Mouse (Mus musculus) MEL (cell line): ENCODE measurements at regions not wholly inside any gene's neighbourhood (a gene's known extent, or its start where the extent isn't known, plus 50 kb on each side); places are given as distances from the start of the nearest gene placed in this dataset.

Experiments used
- DNase-seq: peaks from one replicate; pipeline ENCODE4 v3.0.0; 2011; ENCODE audit warnings: low read depth, low spot score
- H3K27ac ChIP-seq: 2 replicates; pipeline ENCODE4 v1.5.1; 2012; ENCODE audit warnings: low read depth, mild to moderate bottlenecking, control low read depth, low read length, moderate library complexity; ENCODE audit not compliant: control insufficient read depth
- H3K27me3 ChIP-seq, 2 experiments: fragments of 150-350 bp in 1 of 2; sonication (generic) in 1 of 2; 2 replicates each; pipeline ENCODE4 v1.6.1; 2012; ENCODE audit warnings: low read length in 2 of 2, mild to moderate bottlenecking in 2 of 2, improper control_type of control experiment in 1 of 2, moderate library complexity in 1 of 2; ENCODE audit not compliant: insufficient read depth in 2 of 2, control insufficient read depth in 1 of 2
- H3K36me3 ChIP-seq, 2 experiments: 2 replicates each; pipeline ENCODE4 v1.6.1; 2012 to 2014; ENCODE audit warnings: low read length in 2 of 2, improper control_type of control experiment in 1 of 2, inconsistent platforms in 1 of 2, mild to moderate bottlenecking in 1 of 2; ENCODE audit not compliant: insufficient read depth in 2 of 2, control insufficient read depth in 1 of 2
- H3K4me1 ChIP-seq, 2 experiments: fragments of 150-350 bp in 1 of 2; sonication (generic) in 1 of 2; 2 replicates each; pipeline ENCODE4 v1.6.1; 2012; ENCODE audit warnings: low read length in 2 of 2, improper control_type of control experiment in 1 of 2, mild to moderate bottlenecking in 1 of 2; ENCODE audit not compliant: insufficient read depth in 2 of 2, control insufficient read depth in 1 of 2
- H3K4me3 ChIP-seq, 2 experiments: fragments of 150-350 bp in 1 of 2; sonication (generic) in 1 of 2; 2 replicates each; pipeline ENCODE4 v1.5.1; 2012; ENCODE audit warnings: low read depth in 2 of 2, low read length in 2 of 2, mild to moderate bottlenecking in 2 of 2, moderate library complexity in 2 of 2, control low read depth in 1 of 2, improper control_type of control experiment in 1 of 2; ENCODE audit not compliant: control insufficient read depth in 1 of 2, insufficient read depth in 1 of 2
- H3K79me2 ChIP-seq: 2 replicates; pipeline ENCODE4 v1.6.1; 2012; ENCODE audit warnings: mild to moderate bottlenecking, low read length, moderate library complexity; ENCODE audit not compliant: control insufficient read depth, poor library complexity, insufficient read depth
- H3K9ac ChIP-seq: 2 replicates; pipeline ENCODE4 v1.6.1; 2012; ENCODE audit warnings: low read depth, mild to moderate bottlenecking, control low read depth, low read length, moderate library complexity; ENCODE audit not compliant: control insufficient read depth, poor library complexity, severe bottlenecking
- H3K9me3 ChIP-seq: fragments of 150-350 bp; sonication (generic); replicated peaks from 2 replicates; pipeline ENCODE4 v1.6.1; 2012; ENCODE audit warnings: mild to moderate bottlenecking, low read length, improper control_type of control experiment, moderate library complexity; ENCODE audit not compliant: insufficient read depth
- BHLHE40 ChIP-seq: IDR thresholded peaks from 2 replicates; pipeline ENCODE4 v1.6.1; 2012; ENCODE audit warnings: low read depth, mild to moderate bottlenecking, inconsistent platforms, low read length, improper control_type of control experiment, borderline replicate concordance
- CHD1 ChIP-seq: IDR thresholded peaks from 2 replicates; pipeline ENCODE4 v1.6.1; 2012; ENCODE audit warnings: low read depth, mild to moderate bottlenecking, inconsistent platforms, low read length, improper control_type of control experiment
- E2F4 ChIP-seq: IDR thresholded peaks from 2 replicates; pipeline ENCODE4 v1.6.1; 2011; ENCODE audit warnings: low read depth, low read length, improper control_type of control experiment, borderline replicate concordance
- ELF1 ChIP-seq: IDR thresholded peaks from 2 replicates; pipeline ENCODE4 v1.6.1; 2014; ENCODE audit warnings: low read depth, mild to moderate bottlenecking, inconsistent platforms, low read length, improper control_type of control experiment, moderate library complexity
- ETS1 ChIP-seq: IDR thresholded peaks from 2 replicates; pipeline ENCODE4 v1.6.1; 2012; ENCODE audit warnings: low read depth, mild to moderate bottlenecking, inconsistent platforms, low read length, improper control_type of control experiment, moderate library complexity
- GABPA ChIP-seq: IDR thresholded peaks from 2 replicates; pipeline ENCODE4 v1.6.1; 2012; ENCODE audit warnings: low read depth, mild to moderate bottlenecking, inconsistent platforms, low read length, improper control_type of control experiment, moderate library complexity
- GATA1 ChIP-seq: IDR thresholded peaks from 2 replicates; pipeline ENCODE4 v1.6.1; 2011; ENCODE audit warnings: low read depth, low read length, improper control_type of control experiment
- HCFC1 ChIP-seq: IDR thresholded peaks from 2 replicates; pipeline ENCODE4 v1.6.1; 2012; ENCODE audit warnings: low read depth, mild to moderate bottlenecking, inconsistent platforms, low read length, improper control_type of control experiment, moderate library complexity
- JUND ChIP-seq: IDR thresholded peaks from 2 replicates; pipeline ENCODE4 v1.6.1; 2011; ENCODE audit warnings: low read depth, mild to moderate bottlenecking, improper control_type of control experiment, low read length
- KAT2A ChIP-seq: conservative IDR thresholded peaks from 2 replicates; pipeline ENCODE4 v1.6.1; 2012; ENCODE audit warnings: low read depth, low read length, improper control_type of control experiment, inconsistent platforms
- MAX ChIP-seq: IDR thresholded peaks from 2 replicates; pipeline ENCODE4 v1.6.1; 2011; ENCODE audit warnings: low read length, improper control_type of control experiment
- MXI1 ChIP-seq: IDR thresholded peaks from 2 replicates; pipeline ENCODE4 v1.6.1; 2011; ENCODE audit warnings: mild to moderate bottlenecking, low read depth, low read length, improper control_type of control experiment
- MYB ChIP-seq: IDR thresholded peaks from 2 replicates; pipeline ENCODE4 v1.6.1; 2011; ENCODE audit warnings: mild to moderate bottlenecking, low read depth, low read length, improper control_type of control experiment
- NELFE ChIP-seq: IDR thresholded peaks from 2 replicates; pipeline ENCODE4 v1.6.1; 2011; ENCODE audit warnings: low read depth, low read length, improper control_type of control experiment
- POLR2A ChIP-seq, 2 experiments: IDR thresholded peaks; 2 replicates each; pipeline ENCODE4 v1.6.1; 2011 to 2012; ENCODE audit warnings: low read length in 2 of 2, mild to moderate bottlenecking in 2 of 2, control low read depth in 1 of 2, improper control_type of control experiment in 1 of 2, low read depth in 1 of 2, moderate library complexity in 1 of 2; ENCODE audit not compliant: control insufficient read depth in 1 of 2, insufficient read depth in 1 of 2, poor library complexity in 1 of 2
- POLR2AphosphoS2 ChIP-seq: IDR thresholded peaks from 2 replicates; pipeline ENCODE4 v1.6.1; 2011; ENCODE audit warnings: low read length, improper control_type of control experiment
- POLR2AphosphoS5 ChIP-seq: IDR thresholded peaks from 2 replicates; pipeline ENCODE4 v1.6.1; 2012; ENCODE audit warnings: low read depth, borderline replicate concordance, mild to moderate bottlenecking, inconsistent platforms, low read length, moderate library complexity, mixed read lengths
- RAD21 ChIP-seq: IDR thresholded peaks from 2 replicates; pipeline ENCODE4 v1.6.1; 2011; ENCODE audit warnings: mild to moderate bottlenecking, low read depth, low read length, improper control_type of control experiment
- SIN3A ChIP-seq: IDR thresholded peaks from 2 replicates; pipeline ENCODE4 v1.6.1; 2012; ENCODE audit warnings: low read length, improper control_type of control experiment, inconsistent platforms
- TCF12 ChIP-seq: IDR thresholded peaks from 2 replicates; pipeline ENCODE4 v1.6.1; 2014; ENCODE audit warnings: low read depth, mild to moderate bottlenecking, inconsistent platforms, low read length, improper control_type of control experiment, moderate library complexity
- USF1 ChIP-seq: IDR thresholded peaks from 2 replicates; pipeline ENCODE4 v1.6.1; 2014; ENCODE audit warnings: low read depth, mild to moderate bottlenecking, inconsistent platforms, low read length, improper control_type of control experiment, moderate library complexity
- ZC3H11A ChIP-seq: IDR thresholded peaks from 2 replicates; pipeline ENCODE4 v1.6.1; 2012; ENCODE audit warnings: low read depth, mild to moderate bottlenecking, inconsistent platforms, low read length, improper control_type of control experiment
- ZKSCAN1 ChIP-seq: IDR thresholded peaks from 2 replicates; pipeline ENCODE4 v1.6.1; 2012; ENCODE audit warnings: low read depth, mild to moderate bottlenecking, inconsistent platforms, low read length, improper control_type of control experiment, moderate library complexity

DNA sequence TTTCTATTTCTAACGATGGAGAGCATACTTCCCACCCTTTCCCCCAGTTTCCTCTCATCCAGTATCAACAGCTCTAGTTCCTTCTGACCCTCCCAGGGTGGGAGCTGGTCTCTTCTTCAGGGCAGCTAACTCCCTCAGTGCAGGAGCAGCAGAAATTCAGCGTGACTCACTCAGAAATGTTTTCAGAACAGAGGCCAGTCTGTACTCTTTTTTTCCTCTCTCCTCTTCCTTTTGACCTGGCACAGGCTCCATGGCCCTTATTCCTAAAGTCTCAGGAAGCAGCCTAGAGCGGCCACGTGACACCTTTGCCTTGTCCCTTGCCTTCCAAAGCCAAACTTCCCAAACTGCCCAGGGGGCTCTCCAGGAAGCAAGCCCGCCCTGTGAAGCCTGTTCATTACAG is 55.4 kb downstream of the Pja1 start:
- Histone ChIP-seq H3K27ac (no peak overlapping the region), H3K9me3 (no peaks in the 10 kb centered on the region), H3K4me3 (no peak overlapping the region), H3K79me2 (no peaks in the 10 kb centered on the region), H3K36me3 (no peaks in the 10 kb centered on the region), H3K9ac (no peak overlapping the region), H3K4me1 (no peaks in the 10 kb centered on the region), H3K27me3 (no peaks in the 10 kb centered on the region; a peak in 1 of 4 replicates)
- DNase-seq, result no peak
- TF ChIP-seq SIN3A, result no peak
- TF ChIP-seq ZC3H11A, result no peak
- no peak for TF ChIP-seq POLR2AphosphoS2
- TF ChIP-seq ELF1, result no peak
- TF ChIP-seq MYB, result no peak
- TF ChIP-seq E2F4, result no peak
- no peak for TF ChIP-seq JUND
- no peak for TF ChIP-seq GABPA
- no peak for TF ChIP-seq BHLHE40
- no peak for TF ChIP-seq HCFC1
- TF ChIP-seq RAD21, result no peak
- no peak for TF ChIP-seq GATA1
- TF ChIP-seq POLR2A (IDR thresholded peaks at IDR 0.05; ENCODE audit: control insufficient read depth in 1 of 2, insufficient read depth in 1 of 2, low read depth in 1 of 2, low read length in 2 of 2, poor library complexity in 1 of 2), result no peak
- no peak for TF ChIP-seq KAT2A
- no peak for TF ChIP-seq ZKSCAN1
- TF ChIP-seq POLR2AphosphoS5, result no peak
- TF ChIP-seq CHD1, result no peak
- no peak for TF ChIP-seq TCF12
- no peak for TF ChIP-seq NELFE
- no peak for TF ChIP-seq USF1

- no peaks in the 10 kb centered on the region for H3K79me2 ChIP-seq
- no peak overlapping the region for H3K4me3 ChIP-seq
- no peaks in the 10 kb centered on the region; a peak in 1 of 4 replicates for H3K27me3 ChIP-seq
- no peak for DNase-seq
- no peaks in the 10 kb centered on the region for H3K9me3 ChIP-seq
- no peak for TF ChIP-seq ZC3H11A
- no peak for TF ChIP-seq MXI1
- TF ChIP-seq MAX, result no peak
- TF ChIP-seq RAD21, result no peak
- TF ChIP-seq ETS1, result no peak
- TF ChIP-seq POLR2A (IDR thresholded peaks at IDR 0.05; ENCODE audit: control insufficient read depth in 1 of 2, insufficient read depth in 1 of 2, low read depth in 1 of 2, low read length in 2 of 2, poor library complexity in 1 of 2), result no peak
- TF ChIP-seq E2F4, result no peak
- no peak for TF ChIP-seq MYB
- TF ChIP-seq, all 39 proteins: peak for 0
- Histone ChIP-seq H3K4me1 (no peaks in the 10 kb centered on the region), H3K9ac (no peak overlapping the region), H3K27ac (no peak overlapping the region), H3K36me3 (no peaks in the 10 kb centered on the region)
Measured at GRCm38 (mm10) chrX:99410942-99411341, 60.1 kb downstream of the Pja1 start.
